Mouse (Mus musculus) cortical plate, adult 2 months (tissue): ENCODE results near the gene 9630041A04Rik.

Source experiments
- CTCF ChIP-seq: fragments of 200-500 bp; IDR thresholded peaks from 2 replicates; pipeline ENCODE4 v1.5.1; 2011; ENCODE audit warnings: mild to moderate bottlenecking, control low read depth, low read length; ENCODE audit not compliant: insufficient read depth; ENCODE audit errors: extremely low read depth
- POLR2A ChIP-seq: fragments of 200-500 bp; IDR thresholded peaks from 2 replicates; pipeline ENCODE4 v1.6.1; 2011; ENCODE audit warnings: mild to moderate bottlenecking, low read length, control low read depth; ENCODE audit not compliant: insufficient read depth; ENCODE audit errors: extremely low read depth

DNA sequence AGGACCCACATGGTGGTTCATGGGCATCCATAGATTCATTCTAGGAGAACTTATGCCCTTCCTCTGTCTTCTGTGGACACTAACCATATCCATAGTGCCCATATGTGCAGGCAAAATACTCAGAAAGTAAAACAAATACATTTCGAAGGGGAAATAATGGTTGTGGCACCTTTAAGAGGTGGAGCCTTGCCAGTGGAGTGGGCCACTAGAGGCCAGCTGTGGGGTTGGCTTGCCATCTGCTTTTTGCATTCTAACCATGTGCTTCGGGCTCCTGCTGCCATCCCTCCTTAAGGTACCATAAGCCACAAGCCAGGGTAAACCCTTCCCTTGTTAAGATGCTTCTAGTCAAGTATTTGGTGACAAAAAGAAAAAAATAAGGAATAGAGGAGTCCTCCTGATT is 119.5 kb downstream of the 9630041A04Rik start:
- no peak for TF ChIP-seq POLR2A
- no peak for TF ChIP-seq CTCF
